Mouse (Mus musculus): ENCODE results near the gene Cacna1d. TPM values are rescaled to one million over a fixed set of nuclear protein-coding genes. Genes with fewer than 3 reads are reported as not detected.

Gene Cacna1d
- polyA plus RNA-seq, 1 experiment from 2014 or later = 7.2 TPM

DNA sequence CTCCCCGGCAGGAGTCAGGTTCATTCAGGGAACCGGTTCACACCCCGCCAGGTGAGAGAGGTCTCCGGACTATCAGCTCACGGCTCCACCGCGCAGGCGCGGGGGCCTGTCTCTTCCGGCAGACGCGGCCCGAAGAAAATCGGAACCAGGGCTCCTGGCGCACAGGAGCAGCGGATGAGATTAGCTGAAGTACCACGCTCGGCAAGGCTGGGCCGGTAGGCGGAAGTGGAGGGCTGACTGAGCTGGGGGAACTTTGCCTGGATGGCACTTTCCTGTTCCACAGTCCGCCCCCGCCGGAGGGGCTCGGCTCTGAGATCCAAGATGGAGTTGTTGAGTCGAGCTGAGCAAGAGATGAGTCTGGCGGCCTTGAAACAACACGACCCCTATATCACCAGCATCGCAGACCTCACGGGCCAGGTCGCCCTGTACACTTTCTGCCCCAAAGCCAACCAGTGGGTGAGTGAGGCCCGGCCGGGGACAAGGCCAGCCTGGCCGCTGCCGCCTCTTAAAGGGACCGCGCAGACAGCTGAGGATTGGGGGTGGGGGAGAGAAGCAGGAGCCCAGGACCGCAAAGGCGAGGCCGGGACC is 11.8 kb downstream of the Cacna1d start, which contains the start of gene Dcp1a:
Gene Dcp1a, plus strand, starts transcription at position 175 of the 588 bp plus-strand sequence.
- H3K4me2 ChIP-seq (ENCODE audit: low read length) = peak within 1 kb of the TSS; percentile 72
- H3K9me3 ChIP-seq (ENCODE audit: control insufficient read depth, low read length) = no peaks in the 10 kb centered on the region
- peak; percentile 99 for ATAC-seq (replicated peaks; ENCODE audit: low FRiP score, low TSS enrichment, low read depth)
- peak within 1 kb of the TSS; percentile 78 for H3K4me3 ChIP-seq (ENCODE audit: low read depth, low read length)
- H3K27me3 ChIP-seq (replicated peaks; ENCODE audit: control insufficient read depth, insufficient read depth, low read length) = no peaks in the 10 kb centered on the region
- peak within 1 kb of the TSS; percentile 71 for H3K9ac ChIP-seq (ENCODE audit: low read length)
- peak; percentile 94 for DNase-seq (ENCODE audit: low spot score)
- H3K36me3 ChIP-seq (ENCODE audit: control insufficient read depth, insufficient read depth, low read length) = peaks cover 26% of the 10 kb centered on the region
- no peaks in the 10 kb centered on the region; the same call in 1 of the 2 replicates for H3K4me1 ChIP-seq (replicated peaks; ENCODE audit: control insufficient read depth, insufficient read depth, low read length)
- WGBS = under 1% methylated on average over 39 of the region's 39 CpGs
- peak within 1 kb of the TSS; percentile 62; the same call in 1 of the 2 replicates for H3K27ac ChIP-seq (ENCODE audit: low read depth)

- Histone ChIP-seq H3K27ac (ENCODE audit: low read depth) (no peak overlapping the region), H3K9me3 (ENCODE audit: control insufficient read depth, low read length) (no peaks in the 10 kb centered on the region), H3K4me3 (ENCODE audit: low read depth, low read length) (no peak overlapping the region), H3K36me3 (ENCODE audit: control insufficient read depth, insufficient read depth, low read length) (no peaks in the 10 kb centered on the region), H3K4me1 (replicated peaks; ENCODE audit: control insufficient read depth, insufficient read depth, low read length) (no peaks in the 10 kb centered on the region), H3K9ac (ENCODE audit: low read length) (no peak overlapping the region), H3K27me3 (replicated peaks; ENCODE audit: control insufficient read depth, insufficient read depth, low read length) (no peaks in the 10 kb centered on the region), H3K4me2 (ENCODE audit: low read length) (no peak overlapping the region)
- no peak for ATAC-seq (replicated peaks; ENCODE audit: low FRiP score, low TSS enrichment, low read depth)
- 69% methylated on average over 6 of the region's 6 CpGs for WGBS
- no peak for DNase-seq (ENCODE audit: low spot score)
Measured at GRCm38 (mm10) chr14:30474416-30474815, 16.8 kb downstream of the Cacna1d start.

DNA sequence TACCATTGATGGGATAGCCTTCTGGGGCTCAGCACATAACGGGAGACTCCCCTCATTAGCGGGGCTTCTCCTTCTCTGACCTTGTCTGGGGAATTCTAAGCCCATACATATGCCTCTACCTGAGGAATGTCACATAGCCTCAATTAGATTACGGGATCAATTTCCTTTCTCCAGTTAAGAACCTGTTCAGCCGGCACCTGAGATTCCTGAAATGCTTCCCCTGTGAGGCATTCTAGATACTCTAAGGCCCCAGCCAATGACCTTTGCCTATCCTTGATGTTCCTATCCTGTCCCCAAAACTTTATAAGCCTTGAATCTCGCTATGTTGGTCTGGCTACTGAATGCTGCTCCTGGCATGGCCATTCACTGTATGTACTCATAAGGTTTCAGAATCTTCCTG is 17.6 kb downstream of the Cacna1d start:
- 63% methylated on average over 5 of the region's 5 CpGs for WGBS
- H3K9me3 ChIP-seq (ENCODE audit: control insufficient read depth, low read length) = no peaks in the 10 kb centered on the region
- no peak for DNase-seq (ENCODE audit: low spot score)
- no peak overlapping the region for H3K4me2 ChIP-seq (ENCODE audit: low read length)
- no peaks in the 10 kb centered on the region for H3K4me1 ChIP-seq (replicated peaks; ENCODE audit: control insufficient read depth, insufficient read depth, low read length)
- H3K4me3 ChIP-seq (ENCODE audit: low read depth, low read length) = no peak overlapping the region
- no peak for ATAC-seq (replicated peaks; ENCODE audit: low FRiP score, low TSS enrichment, low read depth)
- H3K27me3 ChIP-seq (replicated peaks; ENCODE audit: control insufficient read depth, insufficient read depth, low read length) = no peaks in the 10 kb centered on the region
- H3K9ac ChIP-seq (ENCODE audit: low read length) = no peak overlapping the region
- no peaks in the 10 kb centered on the region for H3K36me3 ChIP-seq (ENCODE audit: control insufficient read depth, insufficient read depth, low read length)
- no peak overlapping the region for H3K27ac ChIP-seq (ENCODE audit: low read depth)

GRCm38 (mm10) chr14:30463312-30463711 is 27.9 kb downstream of the Cacna1d start:
- Histone ChIP-seq H3K27ac (ENCODE audit: low read depth) (no peak overlapping the region), H3K36me3 (ENCODE audit: control insufficient read depth, insufficient read depth, low read length) (no peaks in the 10 kb centered on the region), H3K4me3 (ENCODE audit: low read depth, low read length) (no peak overlapping the region), H3K27me3 (replicated peaks; ENCODE audit: control insufficient read depth, insufficient read depth, low read length) (no peaks in the 10 kb centered on the region), H3K4me1 (replicated peaks; ENCODE audit: control insufficient read depth, insufficient read depth, low read length) (no peaks in the 10 kb centered on the region), H3K4me2 (ENCODE audit: low read length) (no peak overlapping the region), H3K9me3 (ENCODE audit: control insufficient read depth, low read length) (no peaks in the 10 kb centered on the region), H3K9ac (ENCODE audit: low read length) (no peak overlapping the region)
- 77% methylated on average over 4 of the region's 4 CpGs for WGBS
- DNase-seq (ENCODE audit: low spot score) = no peak
- ATAC-seq (replicated peaks; ENCODE audit: low FRiP score, low TSS enrichment, low read depth) = no peak

GRCm38 (mm10) chr14:30459891-30460523 is 31.2 kb downstream of the Cacna1d start:
- H3K27ac ChIP-seq (ENCODE audit: low read depth) = no peak overlapping the region
- H3K4me3 ChIP-seq (ENCODE audit: low read depth, low read length) = no peak overlapping the region
- H3K4me2 ChIP-seq (ENCODE audit: low read length) = no peak overlapping the region; the same call in 1 of the 2 replicates
- no peak overlapping the region for H3K9ac ChIP-seq (ENCODE audit: low read length)
- 0 out of 2 replicates have a peak, but pooled peaks cover 4% of the 10 kb centered on the region for H3K27me3 ChIP-seq (replicated peaks; ENCODE audit: control insufficient read depth, insufficient read depth, low read length)
- DNase-seq (ENCODE audit: low spot score) = peak; percentile 73
- WGBS = 5% methylated on average over 14 of the region's 14 CpGs
- no peaks in the 10 kb centered on the region for H3K9me3 ChIP-seq (ENCODE audit: control insufficient read depth, low read length)
- peaks cover 8% of the 10 kb centered on the region for H3K4me1 ChIP-seq (replicated peaks; ENCODE audit: control insufficient read depth, insufficient read depth, low read length)
- ATAC-seq (replicated peaks; ENCODE audit: low FRiP score, low TSS enrichment, low read depth) = 0 out of 2 replicates have a peak, but pooled peaks have one; percentile 60
- H3K36me3 ChIP-seq (ENCODE audit: control insufficient read depth, insufficient read depth, low read length) = no peaks in the 10 kb centered on the region

GRCm38 (mm10) chr14:30458820-30459219 is 32.4 kb downstream of the Cacna1d start:
- Histone ChIP-seq H3K36me3 (ENCODE audit: control insufficient read depth, insufficient read depth, low read length) (no peaks in the 10 kb centered on the region), H3K9me3 (ENCODE audit: control insufficient read depth, low read length) (no peaks in the 10 kb centered on the region), H3K4me3 (ENCODE audit: low read depth, low read length) (no peak overlapping the region), H3K27ac (ENCODE audit: low read depth) (no peak overlapping the region), H3K4me2 (ENCODE audit: low read length) (no peak overlapping the region), H3K27me3 (replicated peaks; ENCODE audit: control insufficient read depth, insufficient read depth, low read length) (0 out of 2 replicates have a peak, but pooled peaks cover 4% of the 10 kb centered on the region), H3K4me1 (replicated peaks; ENCODE audit: control insufficient read depth, insufficient read depth, low read length) (peaks cover 8% of the 10 kb centered on the region), H3K9ac (ENCODE audit: low read length) (no peak overlapping the region)
- 69% methylated on average over 3 of the region's 3 CpGs for WGBS
- ATAC-seq (replicated peaks; ENCODE audit: low FRiP score, low TSS enrichment, low read depth) = no peak
- no peak for DNase-seq (ENCODE audit: low spot score)

GRCm38 (mm10) chr14:30457897-30458296 is 33.4 kb downstream of the Cacna1d start:
- Histone ChIP-seq H3K9ac (ENCODE audit: low read length) (no peak overlapping the region), H3K4me2 (ENCODE audit: low read length) (no peak overlapping the region), H3K27ac (ENCODE audit: low read depth) (no peak overlapping the region), H3K9me3 (ENCODE audit: control insufficient read depth, low read length) (no peaks in the 10 kb centered on the region), H3K4me3 (ENCODE audit: low read depth, low read length) (no peak overlapping the region), H3K4me1 (replicated peaks; ENCODE audit: control insufficient read depth, insufficient read depth, low read length) (peaks cover 8% of the 10 kb centered on the region), H3K36me3 (ENCODE audit: control insufficient read depth, insufficient read depth, low read length) (no peaks in the 10 kb centered on the region), H3K27me3 (replicated peaks; ENCODE audit: control insufficient read depth, insufficient read depth, low read length) (0 out of 2 replicates have a peak, but pooled peaks cover 4% of the 10 kb centered on the region)
- 40% methylated on average over 2 of the region's 2 CpGs for WGBS
- DNase-seq (ENCODE audit: low spot score) (no peak), ATAC-seq (replicated peaks; ENCODE audit: low FRiP score, low TSS enrichment, low read depth) (no peak)

- H3K27ac ChIP-seq (ENCODE audit: low read depth) = no peak overlapping the region
- no peaks in the 10 kb centered on the region for H3K9me3 ChIP-seq (ENCODE audit: control insufficient read depth, low read length)
- H3K4me2 ChIP-seq (ENCODE audit: low read length) = no peak overlapping the region
- no peak overlapping the region for H3K9ac ChIP-seq (ENCODE audit: low read length)
- peaks cover 8% of the 10 kb centered on the region for H3K4me1 ChIP-seq (replicated peaks; ENCODE audit: control insufficient read depth, insufficient read depth, low read length)
- no peak for DNase-seq (ENCODE audit: low spot score)
- H3K4me3 ChIP-seq (ENCODE audit: low read depth, low read length) = no peak overlapping the region
- 68% methylated on average over 7 of the region's 7 CpGs for WGBS
- no peak for ATAC-seq (replicated peaks; ENCODE audit: low FRiP score, low TSS enrichment, low read depth)
- no peaks in the 10 kb centered on the region for H3K36me3 ChIP-seq (ENCODE audit: control insufficient read depth, insufficient read depth, low read length)
- H3K27me3 ChIP-seq (replicated peaks; ENCODE audit: control insufficient read depth, insufficient read depth, low read length) = 0 out of 2 replicates have a peak, but pooled peaks cover 4% of the 10 kb centered on the region
Measured at GRCm38 (mm10) chr14:30457436-30457835, 33.8 kb downstream of the Cacna1d start.
